Mouse (Mus musculus) embryonic fibroblast, embryonic 13.5 days (primary cell): Measurements from ENCODE around the gene D10Wsu102e.

Source experiments
- CTCF ChIP-seq: IDR thresholded peaks from 2 replicates; pipeline ENCODE4 v1.5.1; 2011; ENCODE audit warnings: mild to moderate bottlenecking, control low read depth, low read length, moderate library complexity, borderline replicate concordance; ENCODE audit not compliant: insufficient read depth
- POLR2A ChIP-seq: IDR thresholded peaks from 2 replicates; pipeline ENCODE4 v1.6.1; 2011; ENCODE audit warnings: low read depth, mild to moderate bottlenecking, control low read depth, low read length, moderate library complexity

- TF ChIP-seq POLR2A (no peak), CTCF (no peak)
These were observed 38.5 kb upstream of the D10Wsu102e start for GRCm38 (mm10) chr10:83321528-83321927.
